Mouse (Mus musculus): Measurements from ENCODE around the gene Shmt1. TPM values are rescaled to one million over a fixed set of nuclear protein-coding genes. Genes with fewer than 3 reads are reported as not detected.

The Shmt1 gene
- polyA plus RNA-seq, 1 experiment from 2014 or later: 57.3 TPM

DNA sequence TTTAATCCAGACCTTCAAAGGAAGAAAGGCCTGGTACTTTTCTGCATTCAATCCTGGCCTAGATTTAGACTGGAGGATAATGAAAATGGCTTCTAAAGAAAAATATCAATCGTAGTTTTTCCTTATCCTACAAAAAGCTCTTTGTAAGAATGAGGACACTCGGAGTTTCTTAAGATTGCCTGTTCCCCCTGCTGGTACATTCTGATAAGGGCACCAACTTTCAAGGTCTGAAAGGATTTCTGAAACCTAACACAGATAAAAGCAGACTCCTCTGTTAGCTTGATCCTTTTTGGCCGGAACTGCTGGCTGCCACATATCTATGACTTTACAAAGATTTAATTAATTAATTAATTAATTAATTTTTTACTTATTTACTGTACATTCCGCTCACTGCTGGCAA, 44.5 kb downstream of the Shmt1 start:
- no peak for ATAC-seq (ENCODE audit: insufficient number of reproducible peaks, insufficient read depth, low FRiP score, low TSS enrichment)
- Histone ChIP-seq H3K4me1 (no peaks in the 10 kb centered on the region), H3K4me2 (replicated peaks) (no peak overlapping the region), H3K36me3 (peaks cover 6% of the 10 kb centered on the region; the same call in 1 of the 2 replicates), H3K27me3 (no peaks in the 10 kb centered on the region), H3K9ac (no peak overlapping the region), H3K27ac (no peak overlapping the region), H3K9me3 (no peaks in the 10 kb centered on the region), H3K4me3 (no peak overlapping the region)
- WGBS: 87% methylated on average over 4 of the region's 4 CpGs

DNA sequence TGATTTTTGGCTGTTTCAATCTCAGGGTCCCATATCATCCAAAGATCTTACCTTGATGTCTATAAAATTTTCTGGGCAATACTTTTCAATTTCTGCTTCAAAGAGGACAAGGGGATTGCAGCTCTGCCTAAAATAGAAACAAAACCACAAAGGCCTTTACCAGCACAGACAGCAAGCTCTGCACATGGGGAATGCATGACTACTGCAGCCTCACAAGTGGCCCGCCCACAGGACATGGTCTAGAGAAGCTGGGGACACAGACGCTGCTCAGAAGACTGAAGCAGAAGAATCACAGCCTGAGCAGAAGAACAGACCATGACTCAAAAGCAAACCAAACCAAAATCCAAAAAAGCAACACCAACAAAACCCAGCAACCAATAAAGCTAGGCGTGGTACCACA, 49.8 kb downstream of the Shmt1 start:
- Histone ChIP-seq H3K27ac (no peak overlapping the region), H3K4me2 (replicated peaks) (no peak overlapping the region), H3K4me3 (no peak overlapping the region), H3K36me3 (peaks cover 39% of the 10 kb centered on the region), H3K27me3 (no peaks in the 10 kb centered on the region), H3K9me3 (no peaks in the 10 kb centered on the region), H3K4me1 (no peaks in the 10 kb centered on the region), H3K9ac (no peak overlapping the region)
- WGBS: 95% methylated on average over 3 of the region's 3 CpGs
- no peak for ATAC-seq (ENCODE audit: insufficient number of reproducible peaks, insufficient read depth, low FRiP score, low TSS enrichment)

DNA sequence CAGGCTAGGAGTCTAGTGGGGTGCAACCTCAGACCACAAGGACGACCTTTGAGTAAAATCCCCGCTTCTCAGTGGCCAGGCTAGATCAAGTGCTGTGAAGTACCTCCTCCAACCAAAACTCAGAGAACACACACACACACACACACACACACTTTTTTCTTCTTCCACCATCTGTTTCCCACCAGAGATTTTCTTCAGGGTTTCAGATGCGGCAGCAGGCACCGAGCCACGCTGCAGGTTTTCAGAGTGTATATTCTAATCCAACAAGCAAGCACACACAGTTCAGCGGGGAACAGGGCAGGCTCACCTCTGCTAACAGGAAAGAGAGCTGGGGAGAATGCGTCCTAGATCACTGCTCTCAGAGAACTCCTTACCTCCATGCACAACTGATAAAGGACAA, 55.9 kb downstream of the Shmt1 start:
- 93% methylated on average over 7 of the region's 7 CpGs for WGBS
- Histone ChIP-seq H3K27me3 (no peaks in the 10 kb centered on the region), H3K9ac (no peak overlapping the region), H3K4me1 (no peaks in the 10 kb centered on the region), H3K9me3 (no peaks in the 10 kb centered on the region), H3K27ac (no peak overlapping the region), H3K4me2 (replicated peaks) (no peak overlapping the region), H3K4me3 (no peak overlapping the region), H3K36me3 (peaks cover 70% of the 10 kb centered on the region)
- no peak for ATAC-seq (ENCODE audit: insufficient number of reproducible peaks, insufficient read depth, low FRiP score, low TSS enrichment)

DNA sequence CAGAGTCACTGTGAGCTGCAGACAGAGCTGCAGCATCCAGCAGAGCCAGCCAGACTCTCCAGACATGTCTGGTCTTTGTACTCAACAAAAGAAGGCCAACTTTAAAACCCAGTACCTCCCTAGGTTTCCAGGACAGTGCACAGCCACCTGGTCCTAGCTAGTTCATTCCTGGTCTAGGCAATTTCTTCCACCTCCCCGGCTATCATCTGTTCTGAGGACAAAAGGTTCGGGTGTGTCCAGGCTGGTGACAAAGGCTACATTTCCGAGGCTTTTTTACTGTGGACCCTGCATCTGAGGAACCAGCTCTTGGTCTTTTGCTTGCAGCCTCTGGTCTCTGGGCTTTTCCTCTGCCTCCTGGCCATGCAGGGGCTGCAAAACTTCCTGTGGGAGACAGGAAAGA, 71.2 kb downstream of the Shmt1 start:
- Histone ChIP-seq H3K36me3 (peaks cover 68% of the 10 kb centered on the region), H3K4me2 (replicated peaks) (no peak overlapping the region), H3K4me1 (no peaks in the 10 kb centered on the region), H3K27ac (no peak overlapping the region), H3K9ac (no peak overlapping the region), H3K4me3 (no peak overlapping the region), H3K9me3 (no peaks in the 10 kb centered on the region), H3K27me3 (no peaks in the 10 kb centered on the region)
- 80% methylated on average over 3 of the region's 3 CpGs for WGBS
- no peak for ATAC-seq (ENCODE audit: insufficient number of reproducible peaks, insufficient read depth, low FRiP score, low TSS enrichment)

Other genes with a start within 250 kb of the Shmt1 start
- 105 and 110 TPM in 2 replicates for gene Llgl1, start 112.0 kb downstream of the Shmt1 start, polyA plus RNA-seq (2016; fragmentation: Nextera tagmentation; extraction: Ambion mirVana)
- gene Flii, start 84.5 kb downstream of the Shmt1 start, polyA plus RNA-seq (2016; fragmentation: Nextera tagmentation; extraction: Ambion mirVana): 72.9 and 76.2 TPM in 2 replicates
- gene Mief2, start 83.3 kb downstream of the Shmt1 start, polyA plus RNA-seq (2016; fragmentation: Nextera tagmentation; extraction: Ambion mirVana): 19.1 and 19.6 TPM in 2 replicates
- 21.6 and 22.1 TPM in 2 replicates for gene Top3a, start 34.4 kb downstream of the Shmt1 start, polyA plus RNA-seq (2016; fragmentation: Nextera tagmentation; extraction: Ambion mirVana)
- 7.2 and 8.0 TPM in 2 replicates for gene Smcr8, start 34.2 kb downstream of the Shmt1 start, polyA plus RNA-seq (2016; fragmentation: Nextera tagmentation; extraction: Ambion mirVana)
- 31.9 and 32.3 TPM in 2 replicates for gene Dhrs7b, start 18.9 kb upstream of the Shmt1 start, polyA plus RNA-seq (2016; fragmentation: Nextera tagmentation; extraction: Ambion mirVana)
- 55.2 and 59.3 TPM in 2 replicates for gene Tmem11, start 67.6 kb upstream of the Shmt1 start, polyA plus RNA-seq (2016; fragmentation: Nextera tagmentation; extraction: Ambion mirVana)
- gene Natd1, start 103.0 kb upstream of the Shmt1 start, polyA plus RNA-seq (2016; fragmentation: Nextera tagmentation; extraction: Ambion mirVana): 20.0 and 20.4 TPM in 2 replicates
- gene Map2k3, start 120.3 kb upstream of the Shmt1 start, polyA plus RNA-seq (2016; fragmentation: Nextera tagmentation; extraction: Ambion mirVana): 89.4 and 92.9 TPM in 2 replicates
- gene Kcnj12, start 210.8 kb upstream of the Shmt1 start, polyA plus RNA-seq (2016; fragmentation: Nextera tagmentation; extraction: Ambion mirVana): 3.9 and 5.0 TPM in 2 replicates

All from embryonic facial prominence, embryonic 12.5 days (tissue).